Mouse (Mus musculus): ENCODE measurements around the gene Aunip.

GRCm38 (mm10) chr4:134525806-134526205 is 15.0 kb downstream of the Aunip start:
- TF ChIP-seq POLR2A (IDR thresholded peaks at IDR 0.05; ENCODE audit: low read depth, low read length) = no peak
- no peak for TF ChIP-seq CTCF (IDR thresholded peaks at IDR 0.05; ENCODE audit: extremely low read depth, insufficient read depth, insufficient read length, insufficient replicate concordance)

Measured in spleen, adult 2 months (tissue).